Mouse (Mus musculus): ENCODE measurements around the gene Axin1.

Axin1 gene

DNA sequence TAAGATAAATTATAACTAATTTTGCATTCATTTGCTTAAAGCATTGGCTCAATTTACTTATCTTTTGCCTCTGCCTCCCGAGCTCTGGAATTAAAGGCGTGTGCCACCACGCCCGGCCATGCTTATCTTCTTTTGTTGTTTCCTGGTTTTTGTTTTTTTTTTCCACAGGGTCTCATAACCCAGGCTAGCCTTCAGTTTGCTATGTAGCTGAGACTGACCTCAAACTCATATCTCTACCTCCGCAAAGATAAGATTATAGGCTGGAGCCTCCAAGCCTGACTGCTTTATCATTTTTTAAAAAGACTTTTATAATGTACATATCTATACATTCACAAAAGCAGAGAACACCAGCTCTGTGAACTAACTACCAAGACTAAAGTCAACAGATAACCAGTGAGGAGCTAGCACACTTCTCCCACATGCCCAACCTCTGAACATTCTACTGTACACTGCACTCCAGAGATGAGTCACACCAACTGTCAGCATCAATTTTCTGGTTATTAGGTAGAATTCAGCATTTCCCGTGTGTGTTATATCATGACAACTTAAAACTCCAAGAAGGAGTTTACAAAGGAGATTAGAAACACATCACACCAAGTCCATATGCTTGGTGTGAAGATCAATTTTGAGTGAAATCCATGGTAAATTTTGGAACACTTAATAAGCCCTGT, 101.8 kb downstream of the Axin1 start:
- in situ Hi-C loops (cut with MboI) = no loop called here

DNA sequence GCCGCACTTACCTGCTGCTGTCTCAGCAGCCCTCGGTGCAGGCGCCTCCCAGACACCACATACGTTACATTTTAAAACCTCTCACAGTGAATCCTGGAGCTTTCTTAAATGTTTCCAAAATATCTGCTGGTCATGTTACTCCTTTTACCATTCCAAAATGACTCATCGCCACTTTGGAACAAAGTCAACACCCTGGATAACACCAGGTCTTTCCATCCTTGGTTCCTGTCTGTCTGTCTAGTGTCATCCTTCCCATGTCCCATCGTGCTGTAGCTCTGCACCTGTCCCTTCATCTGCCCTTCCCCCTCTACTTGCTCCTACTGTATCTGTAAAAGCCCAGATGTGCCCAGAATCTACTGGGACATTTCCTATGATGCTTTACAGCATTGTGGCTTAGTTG, 102.5 kb downstream of the Axin1 start:
- in situ Hi-C loops (cut with MboI) = no loop called here

DNA sequence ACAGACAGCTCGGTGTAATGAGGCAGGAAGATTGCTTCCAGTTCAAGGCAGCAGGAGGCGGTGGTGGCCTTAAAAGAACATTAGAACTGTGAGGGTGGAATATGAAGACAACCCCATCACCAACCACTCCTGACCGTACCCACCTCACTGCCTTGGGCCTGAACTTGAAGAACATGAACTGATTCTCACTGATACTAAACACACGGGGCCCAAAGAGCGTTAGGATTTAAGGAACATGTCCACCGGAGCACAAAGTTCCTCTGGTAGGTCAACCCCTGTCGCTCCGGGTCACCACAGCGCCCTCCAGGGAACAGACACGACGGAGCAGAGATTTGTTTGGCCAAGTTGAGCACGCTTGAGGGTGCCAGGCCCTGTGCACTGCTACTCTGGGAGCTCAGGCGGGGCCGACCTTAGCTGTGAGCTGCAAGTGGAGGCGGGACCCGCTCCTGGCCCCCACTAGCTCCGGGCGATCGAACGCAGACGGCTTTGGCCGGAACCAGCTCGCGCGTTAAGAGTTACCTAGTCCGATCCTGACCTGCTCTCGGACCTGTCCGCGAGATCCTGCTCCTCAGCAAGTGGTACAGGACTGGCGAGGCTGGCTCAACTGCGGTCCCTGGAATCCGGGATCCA, 105.1 kb downstream of the Axin1 start:
- in situ Hi-C loops (cut with MboI) = no loop called here

DNA sequence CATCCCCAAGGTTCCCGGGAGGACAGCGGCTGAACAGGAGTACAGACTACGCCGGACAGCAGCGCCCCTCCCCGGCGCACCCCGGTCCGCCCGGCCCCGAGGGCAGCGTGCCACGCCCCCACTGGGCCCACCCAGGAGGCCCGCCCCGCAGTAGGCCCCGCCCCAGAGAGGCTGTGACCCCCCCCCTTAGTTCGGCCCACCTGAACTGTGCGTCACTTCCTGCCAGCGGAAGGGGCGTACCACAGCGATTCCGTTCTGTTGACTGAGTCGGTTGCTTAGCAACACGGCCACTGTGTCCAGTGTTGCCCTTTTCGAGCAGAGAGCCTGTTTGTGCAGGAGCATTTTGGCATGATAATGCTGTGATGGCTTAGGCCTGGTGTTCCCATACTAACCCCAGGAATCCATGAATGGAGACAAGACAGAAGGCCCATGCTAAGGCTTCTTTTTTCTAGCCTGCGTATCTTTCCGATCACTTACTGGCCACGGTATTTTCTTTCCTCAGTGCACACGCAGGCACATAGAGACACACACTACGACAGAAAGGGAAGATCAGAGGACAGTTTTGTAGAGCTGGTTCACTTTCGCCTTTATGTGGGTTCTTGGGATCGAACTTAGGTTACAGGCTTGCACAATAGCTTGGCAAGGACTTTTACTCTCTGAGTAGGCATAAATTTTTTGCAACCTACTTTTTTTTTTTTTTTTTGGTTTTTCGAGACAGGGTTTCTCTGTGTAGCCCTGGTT, 105.8 kb downstream of the Axin1 start, which contains the start of gene Fam234a:
Gene Fam234a, minus strand, starts transcription at position 142 of the 741 bp plus-strand sequence.
- in situ Hi-C loops (cut with MboI) = no loop called here
